Mouse (Mus musculus) midbrain, embryonic 16.5 days (tissue): Measurements from ENCODE around the gene Tanc1. TPM values are rescaled to one million over a fixed set of nuclear protein-coding genes. Genes with fewer than 3 reads are reported as not detected.

ENCODE experiments used
- ATAC-seq: fragments of 200-750 bp; cut with Nextera tagmentation; 2 replicates; pipeline ENCODE4 v1.8.0; 2017; ENCODE audit warnings: moderate TSS enrichment
- H3K27ac ChIP-seq: fragments of 300-500 bp; sonication (generic); 2 replicates; pipeline ENCODE4 v1.5.1; 2014; ENCODE audit warnings: mild to moderate bottlenecking, low read length, mixed read lengths
- H3K27me3 ChIP-seq: fragments of 300-500 bp; sonication (generic); 2 replicates; pipeline ENCODE4 v1.6.1; 2014; ENCODE audit warnings: low read depth, low read length, mixed read lengths; ENCODE audit not compliant: control insufficient read depth, insufficient read depth
- H3K36me3 ChIP-seq: fragments of 300-500 bp; sonication (generic); 2 replicates; pipeline ENCODE4 v1.6.1; 2014; ENCODE audit warnings: mild to moderate bottlenecking, low read length, moderate library complexity, mixed read lengths; ENCODE audit not compliant: control insufficient read depth, insufficient read depth
- H3K4me1 ChIP-seq: fragments of 300-500 bp; sonication (generic); 2 replicates; pipeline ENCODE4 v1.6.1; 2014; ENCODE audit warnings: mild to moderate bottlenecking, low read length, mixed read lengths; ENCODE audit not compliant: control insufficient read depth, insufficient read depth
- H3K4me2 ChIP-seq: fragments of 300-500 bp; sonication (generic); 2 replicates; pipeline ENCODE4 v1.6.1; 2014; ENCODE audit warnings: mild to moderate bottlenecking, low read length, mixed read lengths
- H3K4me3 ChIP-seq: fragments of 300-500 bp; sonication (generic); 2 replicates; pipeline ENCODE4 v1.5.1; 2014; ENCODE audit warnings: low read depth, mild to moderate bottlenecking, low read length, moderate library complexity, mixed read lengths
- H3K9ac ChIP-seq: fragments of 300-500 bp; sonication (generic); 2 replicates; pipeline ENCODE4 v1.6.1; 2014; ENCODE audit warnings: low read depth, low read length, mixed read lengths
- H3K9me3 ChIP-seq: fragments of 300-500 bp; sonication (generic); replicated peaks from 2 replicates; pipeline ENCODE4 v1.6.1; 2014; ENCODE audit warnings: mild to moderate bottlenecking, low read length, mixed read lengths; ENCODE audit not compliant: control insufficient read depth, poor library complexity, severe bottlenecking
- WGBS: fragments of 180-500 bp; shearing (Covaris S2); extraction: QIAGEN DNeasy Blood & Tissue Kit; methylation state at CpG from one replicate; pipeline ENCODE4 v1.1.7; 2014; 5-methylcytosine and 5-hydroxymethylcytosine counted together
- polyA plus RNA-seq: library from polyadenylated mRNA; unstranded; fragments of >200 nt; fragmentation: Nextera tagmentation; extraction: Ambion mirVana; gene quantifications from 2 replicates; pipeline ENCODE4 v1.2.1, GENCODE M21; 2015

Tanc1 gene
- polyA plus RNA-seq, 1 experiment from 2014 or later, result 4.2 TPM

DNA sequence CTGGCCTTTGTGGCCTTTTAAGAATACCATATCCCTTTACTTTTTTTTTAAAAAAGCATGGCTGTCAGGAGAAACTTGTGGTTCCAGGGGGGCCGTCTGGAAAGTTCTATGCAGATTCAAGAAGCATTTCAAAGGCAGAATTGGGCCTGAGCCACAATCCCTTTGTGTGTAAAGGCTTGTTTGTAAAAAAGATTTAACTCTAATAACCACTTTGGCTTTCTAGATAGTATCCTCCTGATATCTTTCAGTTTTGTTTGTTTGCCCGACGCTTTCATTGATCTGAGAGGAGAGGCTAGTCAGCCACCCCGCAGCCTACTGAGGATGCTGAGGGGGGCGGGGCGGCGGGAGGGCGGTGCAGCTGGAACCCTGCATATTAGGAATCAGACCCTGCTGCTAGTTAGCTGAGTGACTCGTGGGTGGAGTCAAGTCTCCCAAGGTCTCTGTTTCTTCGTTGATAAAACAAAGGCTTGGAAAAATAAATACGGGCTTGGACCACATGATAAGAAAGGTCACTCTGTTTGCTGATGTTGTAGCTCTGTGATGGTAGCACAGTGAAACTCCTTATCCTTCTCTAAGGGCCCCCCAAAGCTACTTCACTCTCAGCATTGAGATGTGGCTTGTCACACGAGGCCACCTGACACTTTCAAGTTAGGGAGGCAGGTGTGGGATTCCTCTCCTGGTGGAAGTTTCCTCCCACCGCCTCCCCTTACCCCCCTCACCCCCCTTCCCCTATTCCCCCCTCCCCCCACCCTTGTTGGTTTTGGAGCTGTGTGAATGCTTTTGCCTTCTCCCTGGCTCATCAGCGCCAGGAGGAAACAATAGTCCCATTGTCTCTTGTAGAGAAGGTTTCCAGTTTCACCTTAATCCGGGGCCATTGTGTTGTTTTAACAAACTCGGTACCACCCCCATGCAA is 86.1 kb downstream of the Tanc1 start:
- Histone ChIP-seq H3K4me2 (peak overlapping the region; percentile 47), H3K4me1 (peaks cover 14% of the 10 kb centered on the region), H3K9me3 (no peaks in the 10 kb centered on the region), H3K36me3 (no peaks in the 10 kb centered on the region), H3K27ac (no peak overlapping the region), H3K27me3 (no peaks in the 10 kb centered on the region), H3K9ac (no peak overlapping the region), H3K4me3 (no peak overlapping the region)
- 2% methylated on average over 16 of the region's 16 CpGs for WGBS
- ATAC-seq, result peak; percentile 74; the same call in 1 of the 2 replicates

DNA sequence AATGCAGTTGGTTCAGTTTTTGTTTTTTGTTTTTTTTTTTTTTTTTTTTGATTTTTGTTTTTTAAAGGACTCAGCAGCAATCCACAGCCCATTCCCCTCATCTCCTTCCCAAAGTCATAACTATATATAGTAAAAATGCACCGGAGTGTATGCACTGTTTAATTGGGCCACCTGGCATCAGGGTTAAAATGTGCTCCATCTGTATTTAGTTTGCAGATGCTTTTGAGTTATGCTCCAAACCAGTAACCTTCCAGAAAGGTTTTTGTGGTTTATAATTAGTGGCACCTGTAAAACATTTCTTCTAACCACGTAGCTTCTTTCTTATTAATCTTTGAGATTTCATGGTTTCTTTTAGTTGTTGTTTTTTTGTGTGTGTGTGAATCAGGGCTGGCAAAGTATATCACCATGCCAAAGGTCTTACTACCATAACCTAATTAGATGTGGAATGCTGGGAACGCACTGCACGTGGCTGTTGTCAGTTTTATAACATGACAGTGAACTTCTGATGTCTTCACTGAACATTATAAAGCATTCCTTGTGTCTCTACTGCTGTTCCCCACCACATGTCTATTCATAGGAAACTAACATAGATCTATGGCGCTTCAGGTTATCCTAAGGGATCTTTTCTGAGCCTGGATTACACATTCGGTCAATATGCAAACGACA is 86.9 kb downstream of the Tanc1 start:
- no peaks in the 10 kb centered on the region for H3K27me3 ChIP-seq
- peaks cover 14% of the 10 kb centered on the region for H3K4me1 ChIP-seq
- WGBS, result 38% methylated on average over 7 of the region's 7 CpGs
- no peak overlapping the region for H3K9ac ChIP-seq
- no peak overlapping the region; the same call in 1 of the 2 replicates for H3K4me2 ChIP-seq
- ATAC-seq, result no peak
- H3K36me3 ChIP-seq, result no peaks in the 10 kb centered on the region
- H3K4me3 ChIP-seq, result no peak overlapping the region
- no peak overlapping the region for H3K27ac ChIP-seq
- H3K9me3 ChIP-seq, result no peaks in the 10 kb centered on the region

- H3K9me3 ChIP-seq, result no peaks in the 10 kb centered on the region
- H3K36me3 ChIP-seq, result no peaks in the 10 kb centered on the region
- no peak overlapping the region for H3K27ac ChIP-seq
- no peak for ATAC-seq
- no peak overlapping the region for H3K4me2 ChIP-seq
- H3K27me3 ChIP-seq, result no peaks in the 10 kb centered on the region
- H3K4me3 ChIP-seq, result no peak overlapping the region
- 83% methylated on average over 9 of the region's 9 CpGs for WGBS
- no peak overlapping the region for H3K9ac ChIP-seq
- peaks cover 14% of the 10 kb centered on the region for H3K4me1 ChIP-seq
These were observed 88.1 kb downstream of the Tanc1 start for GRCm38 (mm10) chr2:59699893-59700292.

GRCm38 (mm10) chr2:59705221-59705620 is 93.4 kb downstream of the Tanc1 start:
- no peaks in the 10 kb centered on the region for H3K9me3 ChIP-seq
- WGBS, result 87% methylated on average over 12 of the region's 12 CpGs
- H3K27ac ChIP-seq, result no peak overlapping the region
- no peak overlapping the region for H3K9ac ChIP-seq
- ATAC-seq, result no peak
- no peaks in the 10 kb centered on the region for H3K27me3 ChIP-seq
- H3K4me3 ChIP-seq, result no peak overlapping the region
- no peak overlapping the region for H3K4me2 ChIP-seq
- no peaks in the 10 kb centered on the region for H3K4me1 ChIP-seq
- no peaks in the 10 kb centered on the region for H3K36me3 ChIP-seq

- Histone ChIP-seq H3K27ac (no peak overlapping the region), H3K4me2 (no peak overlapping the region), H3K27me3 (no peaks in the 10 kb centered on the region), H3K9me3 (no peaks in the 10 kb centered on the region), H3K4me1 (no peaks in the 10 kb centered on the region), H3K4me3 (no peak overlapping the region), H3K9ac (no peak overlapping the region), H3K36me3 (no peaks in the 10 kb centered on the region)
- 80% methylated on average over 12 of the region's 12 CpGs for WGBS
- no peak for ATAC-seq
These were observed 95.0 kb downstream of the Tanc1 start for GRCm38 (mm10) chr2:59706806-59707205.

DNA sequence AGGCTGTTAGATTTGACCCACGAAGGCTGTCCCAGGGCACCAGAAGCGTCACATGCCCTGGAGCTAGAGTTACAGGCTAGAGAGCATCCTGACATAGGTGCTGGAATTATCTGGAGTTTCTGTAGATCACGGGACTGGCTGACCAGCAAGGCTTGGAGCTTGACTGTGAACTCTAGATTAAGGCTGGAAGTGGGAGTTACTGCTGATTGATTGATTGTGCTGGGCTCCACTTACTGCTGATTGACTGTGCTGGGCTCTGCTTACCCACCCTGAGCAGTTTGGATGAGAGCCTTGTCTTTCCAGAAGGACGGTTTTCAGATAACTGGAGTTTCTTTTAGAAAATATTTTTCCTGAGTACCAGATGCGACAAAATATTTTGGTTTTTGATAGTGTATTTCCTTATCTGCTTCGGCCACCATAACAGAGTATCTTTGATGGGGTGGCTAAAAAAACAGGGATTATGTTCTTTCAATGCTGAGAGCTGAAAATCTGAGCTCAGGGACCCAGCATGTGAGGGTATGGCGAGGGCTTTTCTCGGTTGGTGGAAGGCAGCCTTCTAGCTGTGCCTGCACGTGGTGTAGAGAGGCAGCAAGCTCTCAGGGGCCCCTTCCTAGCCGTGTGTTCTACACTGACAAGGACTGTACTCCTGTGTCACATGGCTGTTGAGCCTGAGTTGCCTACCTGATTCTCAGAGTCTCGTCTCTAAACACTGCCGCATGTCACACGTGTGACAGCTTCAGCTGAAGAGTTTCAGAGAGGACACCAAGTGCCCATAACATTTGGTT is 96.3 kb downstream of the Tanc1 start:
- WGBS, result 78% methylated on average over 13 of the region's 13 CpGs

GRCm38 (mm10) chr2:59710771-59711170 is 98.9 kb downstream of the Tanc1 start:
- Histone ChIP-seq H3K4me3 (no peak overlapping the region), H3K27ac (no peak overlapping the region), H3K9me3 (no peaks in the 10 kb centered on the region), H3K4me2 (no peak overlapping the region), H3K36me3 (no peaks in the 10 kb centered on the region), H3K27me3 (no peaks in the 10 kb centered on the region), H3K4me1 (peaks cover 6% of the 10 kb centered on the region; the same call in 1 of the 2 replicates), H3K9ac (no peak overlapping the region)
- no peak for ATAC-seq
- 90% methylated on average over 6 of the region's 6 CpGs for WGBS

More for the DNA sequence above, 96.3 kb downstream of the Tanc1 start:
- Histone ChIP-seq H3K4me1 (peaks cover 3% of the 10 kb centered on the region; the same call in 1 of the 2 replicates), H3K4me3 (no peak overlapping the region), H3K9ac (no peak overlapping the region), H3K27ac (no peak overlapping the region), H3K27me3 (no peaks in the 10 kb centered on the region), H3K36me3 (no peaks in the 10 kb centered on the region), H3K9me3 (no peaks in the 10 kb centered on the region), H3K4me2 (no peak overlapping the region)
- no peak for ATAC-seq

DNA sequence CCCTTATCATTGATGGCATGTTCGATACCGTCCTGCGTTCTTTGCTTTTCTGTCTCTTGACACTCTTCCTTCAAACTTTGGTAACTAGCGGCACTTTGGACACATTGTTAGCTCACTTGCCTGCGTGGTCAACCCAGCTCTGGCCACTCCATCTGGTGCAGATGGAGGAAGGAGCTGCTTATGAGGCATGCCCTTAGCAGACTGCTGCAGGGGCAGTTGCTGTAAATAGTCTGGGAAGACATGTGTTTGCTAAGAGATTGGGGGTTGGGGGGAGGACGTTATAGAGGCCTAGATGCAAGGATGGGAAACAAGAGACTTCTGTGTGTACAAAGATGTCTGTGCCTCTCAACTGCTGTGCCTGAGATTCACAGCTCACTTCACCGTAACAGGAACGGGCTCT is 100.2 kb downstream of the Tanc1 start:
- Histone ChIP-seq H3K27me3 (no peaks in the 10 kb centered on the region), H3K27ac (no peak overlapping the region), H3K36me3 (no peaks in the 10 kb centered on the region), H3K9me3 (no peaks in the 10 kb centered on the region), H3K4me2 (no peak overlapping the region), H3K4me1 (peaks cover 6% of the 10 kb centered on the region; the same call in 1 of the 2 replicates), H3K9ac (no peak overlapping the region), H3K4me3 (no peak overlapping the region)
- WGBS, result 89% methylated on average over 8 of the region's 8 CpGs
- no peak for ATAC-seq
